Mouse (Mus musculus) CH12.LX (cell line): ENCODE measurements around the gene Ppm1m. TPM values are rescaled to one million over a fixed set of nuclear protein-coding genes. Genes with fewer than 3 reads are reported as not detected.
A peak's percentile ranks its signal among the peaks of the same experiment; 100 is the strongest.

ENCODE experiments used
- DNase-seq: peaks from one replicate; pipeline ENCODE4 v3.0.0-alpha.2; 2013; ENCODE audit errors: extremely low read depth
- H3K27ac ChIP-seq: 2 replicates; pipeline ENCODE4 v1.5.1; 2012; ENCODE audit warnings: low read depth, mild to moderate bottlenecking, control low read depth, moderate library complexity; ENCODE audit not compliant: insufficient read depth
- H3K27me3 ChIP-seq: replicated peaks from 2 replicates; pipeline ENCODE3; 2012; ENCODE audit warnings: inconsistent platforms
- H3K36me3 ChIP-seq, 2 experiments: replicated peaks in 1 of 2; 2 replicates each; pipeline versions ENCODE3 to v1.6.1; 2012; ENCODE audit warnings: inconsistent platforms in 1 of 2, low read length in 1 of 2, mild to moderate bottlenecking in 1 of 2, mixed read lengths in 1 of 2, moderate library complexity in 1 of 2; ENCODE audit not compliant: control insufficient read depth in 1 of 2, insufficient read depth in 1 of 2
- H3K4me1 ChIP-seq, 2 experiments: 2 replicates each; pipeline ENCODE4 v1.6.1; 2012; ENCODE audit warnings: inconsistent platforms in 1 of 2, moderate library complexity in 1 of 2; ENCODE audit not compliant: insufficient read depth in 2 of 2, control insufficient read depth in 1 of 2
- H3K4me2 ChIP-seq: 2 replicates; pipeline ENCODE4 v1.6.1; 2012; ENCODE audit warnings: low read depth, mild to moderate bottlenecking, control low read depth; ENCODE audit not compliant: poor library complexity, insufficient read depth, severe bottlenecking
- H3K4me3 ChIP-seq, 3 experiments: fragments of 150-350 bp in 1 of 3; sonication (generic) in 1 of 3; replicated peaks in 1 of 3; 2 replicates each; pipeline versions ENCODE3 to v1.5.1; 2011 to 2012; ENCODE audit warnings: low read depth in 2 of 3, low read length in 2 of 3, mild to moderate bottlenecking in 2 of 3, moderate library complexity in 2 of 3, control low read depth in 1 of 3, improper control_type of control experiment in 1 of 3, inconsistent platforms in 1 of 3, mixed read lengths in 1 of 3; ENCODE audit not compliant: poor library complexity in 1 of 3
- H3K79me2 ChIP-seq: replicated peaks from 2 replicates; pipeline ENCODE4 v1.6.1; 2012; ENCODE audit warnings: mild to moderate bottlenecking, moderate library complexity; ENCODE audit not compliant: control insufficient read depth, poor library complexity, insufficient read depth, severe bottlenecking; ENCODE audit errors: extremely low read depth
- H3K9ac ChIP-seq: 2 replicates; pipeline ENCODE4 v1.6.1; 2012; ENCODE audit warnings: low read depth, mild to moderate bottlenecking, control low read depth, moderate library complexity; ENCODE audit not compliant: insufficient read depth
- H3K9me3 ChIP-seq: replicated peaks from 2 replicates; pipeline ENCODE3; 2012; ENCODE audit warnings: low read length, inconsistent platforms, mixed read lengths
- CHD2 ChIP-seq: IDR thresholded peaks from 2 replicates; pipeline ENCODE4 v1.6.1; 2011; ENCODE audit warnings: low read length, improper control_type of control experiment
- E2F4 ChIP-seq: IDR thresholded peaks from 2 replicates; pipeline ENCODE4 v1.6.1; 2011; ENCODE audit warnings: low read depth, low read length, improper control_type of control experiment; ENCODE audit not compliant: insufficient replicate concordance
- HCFC1 ChIP-seq: IDR thresholded peaks from 2 replicates; pipeline ENCODE4 v1.6.1; 2012; ENCODE audit warnings: low read depth, mild to moderate bottlenecking, inconsistent platforms, low read length, improper control_type of control experiment
- JUND ChIP-seq: conservative IDR thresholded peaks from 2 replicates; pipeline ENCODE4 v1.6.1; 2011; ENCODE audit warnings: low read depth, low read length, improper control_type of control experiment
- MAFK ChIP-seq: IDR thresholded peaks from 2 replicates; pipeline ENCODE4 v1.6.1; 2011; ENCODE audit warnings: low read length, improper control_type of control experiment; ENCODE audit not compliant: insufficient replicate concordance
- MXI1 ChIP-seq: IDR thresholded peaks from 2 replicates; pipeline ENCODE4 v1.6.1; 2011; ENCODE audit warnings: mild to moderate bottlenecking, low read depth, low read length, improper control_type of control experiment
- PAX5 ChIP-seq: IDR thresholded peaks from 2 replicates; pipeline ENCODE4 v1.6.1; 2012; ENCODE audit warnings: low read length, inconsistent platforms, mixed read lengths
- POLR2A ChIP-seq: IDR thresholded peaks from 2 replicates; pipeline ENCODE4 v1.6.1; 2011; ENCODE audit warnings: low read depth, mild to moderate bottlenecking, improper control_type of control experiment, low read length
- POLR2AphosphoS2 ChIP-seq: IDR thresholded peaks from 2 replicates; pipeline ENCODE4 v1.6.1; 2011; ENCODE audit warnings: low read depth, low read length, improper control_type of control experiment
- RCOR1 ChIP-seq: conservative IDR thresholded peaks from 2 replicates; pipeline ENCODE4 v1.6.1; 2012; ENCODE audit warnings: low read depth, mild to moderate bottlenecking, inconsistent platforms, low read length, improper control_type of control experiment
- SIN3A ChIP-seq: IDR thresholded peaks from 2 replicates; pipeline ENCODE4 v1.6.1; 2012; ENCODE audit warnings: low read length, improper control_type of control experiment, inconsistent platforms
- SMC3 ChIP-seq: IDR thresholded peaks from 2 replicates; pipeline ENCODE4 v1.6.1; 2011; ENCODE audit warnings: low read depth, low read length, improper control_type of control experiment
- TCF12 ChIP-seq: IDR thresholded peaks from 2 replicates; pipeline ENCODE4 v1.6.1; 2014; ENCODE audit warnings: low read depth, mild to moderate bottlenecking, inconsistent platforms, low read length, improper control_type of control experiment
- ZC3H11A ChIP-seq: IDR thresholded peaks from 2 replicates; pipeline ENCODE4 v1.6.1; 2012; ENCODE audit warnings: low read depth, mild to moderate bottlenecking, inconsistent platforms, low read length, improper control_type of control experiment
- ZKSCAN1 ChIP-seq: IDR thresholded peaks from 2 replicates; pipeline ENCODE4 v1.6.1; 2012; ENCODE audit warnings: low read depth, inconsistent platforms, low read length, improper control_type of control experiment, borderline replicate concordance
- ZMIZ1 ChIP-seq: IDR thresholded peaks from 2 replicates; pipeline ENCODE4 v1.6.1; 2012; ENCODE audit warnings: low read depth, mild to moderate bottlenecking, inconsistent platforms, low read length, improper control_type of control experiment
- dilution Hi-C: fragments of 300-500 bp; cut with MboI; formaldehyde crosslinking; loops from 2 replicates; pipeline ENCODE4 v1.14.3; 2020; ENCODE audit warnings: low sequenced_read_pairs; ENCODE audit not compliant: extremely low pct_unique_long_range_greater_than_20kb, extremely low pct_ligation_motif_present
- in situ Hi-C: fragments of 300-500 bp; cut with MboI; formaldehyde crosslinking; loops from 3 replicates; pipeline ENCODE4 v1.14.3; 2019; ENCODE audit warnings: low sequenced_read_pairs, low pct_ligation_motif_present, low pct_unique_long_range_greater_than_20kb, mixed read lengths
- polyA plus RNA-seq: library from polyadenylated mRNA; unstranded; fragments of >175 nt; gene quantifications from 2 replicates; pipeline ENCODE4 v1.2.1, GENCODE M21; 2012; ENCODE audit warnings: low read depth; ENCODE audit not compliant: insufficient read length
- total RNA-seq, 2 experiments: library from RNA; depleted of rRNA; stranded (reverse); fragments of 300-350 nt in 1 of 2; fragments of >200 nt in 1 of 2; gene quantifications; 2 replicates each; pipeline ENCODE4 v1.2.3; 2012 to 2014

Ppm1m gene
- total and polyA plus RNA-seq, 3 experiments: 54.7 to 111 (median 86.0) TPM

DNA sequence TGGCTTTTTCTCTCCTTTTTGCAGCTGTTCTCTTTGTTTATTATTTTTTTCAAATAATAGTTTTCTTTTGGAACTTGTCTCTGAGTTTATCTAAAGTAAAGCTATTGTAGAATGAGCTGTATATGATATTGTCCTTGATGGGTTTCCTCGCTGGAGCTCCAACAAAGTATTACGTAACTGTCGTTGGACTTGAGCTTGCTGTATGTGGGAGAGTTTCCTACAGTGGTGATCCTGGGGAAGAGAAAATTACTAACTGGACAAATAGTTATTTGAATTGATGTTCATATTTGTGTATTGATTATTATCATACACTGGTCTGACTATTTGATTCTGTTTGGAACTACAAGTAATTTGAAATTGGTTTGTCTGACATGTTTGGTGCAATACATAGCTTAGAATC, 27.0 kb downstream of the Ppm1m start:
- Histone ChIP-seq H3K9ac (peak overlapping the region; percentile 73; the same call in 1 of the 2 replicates), H3K4me3 (peak overlapping the region; percentile 75 to 90 (median 79)), H3K27ac (no peak overlapping the region), H3K27me3 (no peaks in the 10 kb centered on the region), H3K9me3 (no peaks in the 10 kb centered on the region), H3K36me3 (peaks cover 12 to 25% of the 10 kb centered on the region in 2 experiments), H3K4me2 (peak overlapping the region; percentile 93), H3K4me1 (peaks cover 6 to 40% of the 10 kb centered on the region in 2 experiments; a peak in 3 of 4 replicates), H3K79me2 (peaks cover 62% of the 10 kb centered on the region)
- in situ Hi-C loops (no loop called here), dilution Hi-C loops (no loop called here)
- TF ChIP-seq CHD2: no peak
- no peak for TF ChIP-seq SMC3
- no peak for TF ChIP-seq ZKSCAN1
- TF ChIP-seq ZMIZ1: no peak
- TF ChIP-seq PAX5: no peak
- TF ChIP-seq POLR2AphosphoS2: no peak
- TF ChIP-seq TCF12: no peak
- TF ChIP-seq RCOR1: no peak
- TF ChIP-seq SIN3A: no peak
- TF ChIP-seq JUND: no peak
- no peak for TF ChIP-seq E2F4
- TF ChIP-seq MAFK: no peak
- no peak for TF ChIP-seq HCFC1
- no peak for TF ChIP-seq ZC3H11A
- no peak for DNase-seq

DNA sequence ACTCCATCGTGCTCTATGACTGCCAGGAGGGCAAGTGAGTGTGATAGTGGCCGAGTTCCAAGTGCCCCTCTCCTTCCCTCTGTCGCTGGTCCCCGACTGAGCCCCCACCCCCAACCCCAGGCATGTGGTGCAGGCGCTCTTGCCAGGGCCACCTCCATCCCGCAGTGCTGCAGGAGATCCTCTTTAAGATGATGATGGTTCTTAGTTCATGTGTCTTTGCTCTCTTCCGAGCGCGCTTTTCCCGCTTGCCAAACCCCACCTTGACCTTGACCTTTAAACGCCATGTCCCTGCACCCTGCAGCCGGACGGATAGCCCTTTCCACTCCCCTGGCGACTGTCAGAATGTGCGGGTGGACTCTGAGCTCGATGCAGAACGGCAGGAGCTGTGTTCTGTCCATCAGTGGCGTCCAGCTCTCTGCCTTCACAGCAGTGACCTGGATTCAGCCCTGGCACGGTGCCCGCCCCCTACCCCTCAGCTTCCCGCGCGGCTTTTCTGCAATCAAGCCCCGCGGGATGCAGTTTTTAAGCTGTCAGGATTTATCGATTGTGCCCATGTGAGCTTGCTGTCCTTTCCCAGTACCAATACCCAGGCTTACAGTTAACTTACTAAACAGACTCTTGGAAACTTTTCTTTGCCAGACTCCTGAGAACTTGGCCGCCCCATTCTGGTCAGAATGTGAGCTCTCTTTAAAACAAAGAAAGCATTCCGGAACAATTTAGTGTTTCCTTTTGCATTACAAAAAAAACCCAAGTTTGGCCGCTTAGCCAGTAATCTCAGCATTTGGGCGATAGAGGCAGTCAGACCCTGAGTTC, 28.0 kb downstream of the Ppm1m start:
- no peak for DNase-seq
- TF ChIP-seq MXI1: 0 out of 2 replicates have a peak, but pooled peaks have one; percentile 14
- peak; percentile 27; the same call in 1 of the 2 replicates for TF ChIP-seq SIN3A
- no peak for TF ChIP-seq POLR2A
- TF ChIP-seq, all 38 proteins: peak for 2
- Histone ChIP-seq H3K36me3 (peaks cover 3 to 16% of the 10 kb centered on the region in 2 experiments), H3K79me2 (peaks cover 53% of the 10 kb centered on the region), H3K27me3 (no peaks in the 10 kb centered on the region), H3K4me3 (peak overlapping the region; percentile 75 to 90 (median 79)), H3K4me2 (peak overlapping the region; percentile 93), H3K9me3 (no peaks in the 10 kb centered on the region), H3K9ac (peak overlapping the region; percentile 73), H3K27ac (peak overlapping the region; percentile 82), H3K4me1 (peaks cover 6 to 40% of the 10 kb centered on the region in 2 experiments; a peak in 3 of 4 replicates)
- in situ Hi-C loops: no loop called here
- dilution Hi-C loops: no loop called here
